12 mouse cellular contexts compared by ENCODE assay signal in genomic region chr2:156446489-156447035, GRCm38 (mm10). TPM values are rescaled to one million over a fixed set of nuclear protein-coding genes. Genes with fewer than 3 reads are reported as not detected.
DNase-seq lines count a peak whose midpoint lies in the region; ATAC-seq and TF ChIP-seq lines count a peak whose summit lies in the region.
"Had no signal": no experiment of that assay in that cellular context is flagged by ENCODE, and none has a peak within 500 bp of the region (broad histone marks: within the 10 kb centered on the region; RNA-seq: fewer than 3 reads in every experiment).

No protein-coding gene starts in this region.

- TF ChIP-seq CTCF in small intestine, adult 2 months (IDR thresholded peaks at IDR 0.05; ENCODE audit: extremely low read depth, insufficient read length, insufficient replicate concordance, low read depth, low read length): no peak

- DNase-seq in kidney, postnatal 4 days: no peak
- DNase-seq in intestine, embryonic 14.5 days (ENCODE audit: low spot score): no peak
- peak; percentile 76 to 84 for DNase-seq in lung, adult 18-20 months
- no peak for DNase-seq in embryo, embryonic 11 days
- DNase-seq: cerebellum, adult 8-10 months; heart, adult 2 months; heart, postnatal 14 days; right cerebral cortex, postnatal 4 days had no signal

- H3K9me3 ChIP-seq in kidney, embryonic 15.5 days (replicated peaks): no peaks in the 10 kb centered on the region
- H3K9me3 ChIP-seq in intestine, embryonic 14.5 days (ENCODE audit: control insufficient read depth, low read length): no peaks in the 10 kb centered on the region
- no peaks in the 10 kb centered on the region for H3K9me3 ChIP-seq in hindbrain, embryonic 12.5 days (replicated peaks)

- peaks cover 5% of the 10 kb centered on the region for H3K36me3 ChIP-seq in kidney, embryonic 15.5 days
- no peaks in the 10 kb centered on the region; the same call in 1 of the 2 replicates for H3K36me3 ChIP-seq in intestine, embryonic 14.5 days (ENCODE audit: control insufficient read depth, insufficient read depth, low read length)
- no peaks in the 10 kb centered on the region for H3K36me3 ChIP-seq in small intestine, adult 2 months (ENCODE audit: control insufficient read depth, insufficient read depth, low read length)
- peaks cover 10% of the 10 kb centered on the region for H3K36me3 ChIP-seq in hindbrain, embryonic 12.5 days

- H3K9ac ChIP-seq in kidney, embryonic 15.5 days: no peak overlapping the region
- no peak overlapping the region for H3K9ac ChIP-seq in intestine, embryonic 14.5 days (ENCODE audit: low read length)
- H3K9ac ChIP-seq in hindbrain, embryonic 12.5 days: no peak overlapping the region

- peak overlapping the region; percentile 65 for H3K27ac ChIP-seq in kidney, embryonic 15.5 days
- H3K27ac ChIP-seq in intestine, embryonic 14.5 days (ENCODE audit: low read depth): peak overlapping the region; percentile 57; the same call in 1 of the 2 replicates
- H3K27ac ChIP-seq in small intestine, adult 2 months (ENCODE audit: insufficient read depth, low read depth, low read length): peak overlapping the region; percentile 83
- H3K27ac ChIP-seq in hindbrain, embryonic 12.5 days: no peak overlapping the region
- H3K27ac ChIP-seq: heart, adult 2 months had no signal

- H3K4me3 ChIP-seq in kidney, embryonic 15.5 days (replicated peaks): no peak overlapping the region
- H3K4me3 ChIP-seq in intestine, embryonic 14.5 days (ENCODE audit: low read depth, low read length): no peak overlapping the region
- H3K4me3 ChIP-seq in small intestine, adult 2 months (ENCODE audit: low read depth, low read length): no peak overlapping the region
- no peak overlapping the region for H3K4me3 ChIP-seq in hindbrain, embryonic 12.5 days
- H3K4me3 ChIP-seq: heart, adult 2 months had no signal

- H3K4me2 ChIP-seq in kidney, embryonic 15.5 days: no peak overlapping the region
- no peak overlapping the region for H3K4me2 ChIP-seq in intestine, embryonic 14.5 days (ENCODE audit: low read length)
- no peak overlapping the region for H3K4me2 ChIP-seq in hindbrain, embryonic 12.5 days (replicated peaks)
- H3K4me2 ChIP-seq: liver, embryonic 11.5 days had no signal

- no peak for ATAC-seq in kidney, embryonic 15.5 days (replicated peaks; ENCODE audit: low FRiP score)
- ATAC-seq in intestine, embryonic 14.5 days (replicated peaks; ENCODE audit: low FRiP score, low TSS enrichment, low read depth): no peak
- ATAC-seq in hindbrain, embryonic 12.5 days (ENCODE audit: low FRiP score): no peak

- no peak for TF ChIP-seq POLR2A in small intestine, adult 2 months (IDR thresholded peaks at IDR 0.05; ENCODE audit: low read depth, low read length)

- no peaks in the 10 kb centered on the region for H3K27me3 ChIP-seq in kidney, embryonic 15.5 days
- no peaks in the 10 kb centered on the region for H3K27me3 ChIP-seq in intestine, embryonic 14.5 days (replicated peaks; ENCODE audit: control insufficient read depth, insufficient read depth, low read length)
- no peaks in the 10 kb centered on the region for H3K27me3 ChIP-seq in small intestine, adult 2 months (ENCODE audit: control insufficient read depth, insufficient read depth, low read length)
- no peaks in the 10 kb centered on the region for H3K27me3 ChIP-seq in hindbrain, embryonic 12.5 days

- peaks cover 33% of the 10 kb centered on the region for H3K4me1 ChIP-seq in kidney, embryonic 15.5 days
- 0 out of 2 replicates have a peak, but pooled peaks cover 8% of the 10 kb centered on the region for H3K4me1 ChIP-seq in intestine, embryonic 14.5 days (replicated peaks; ENCODE audit: control insufficient read depth, insufficient read depth, low read length)
- H3K4me1 ChIP-seq in small intestine, adult 2 months (ENCODE audit: control insufficient read depth, insufficient read depth, insufficient read length, low read length): peaks cover 25% of the 10 kb centered on the region
- peaks cover 9% of the 10 kb centered on the region for H3K4me1 ChIP-seq in hindbrain, embryonic 12.5 days

- WGBS in kidney, embryonic 15.5 days: 78% methylated on average over 9 of the region's 9 CpGs
- 58% methylated on average over 9 of the region's 9 CpGs for WGBS in intestine, embryonic 14.5 days
- WGBS in small intestine, adult 2 months: 29% methylated on average over 9 of the region's 9 CpGs
- WGBS in hindbrain, embryonic 12.5 days: 82% methylated on average over 9 of the region's 9 CpGs

RNA-seq across cellular contexts. Expression of gene Epb41l1, which starts 25.9 kb away (rescaled TPM):
- 2.3 and 2.8 TPM in 2 replicates for polyA plus RNA-seq in kidney, embryonic 15.5 days (2015; fragmentation: Nextera tagmentation; extraction: Ambion mirVana)
- 4.2 and 4.4 TPM in 2 replicates for polyA plus RNA-seq in intestine, embryonic 14.5 days (2014; fragmentation: Nextera tagmentation; extraction: Ambion mirVana)
- 11.8 and 14.0 TPM in 2 replicates for polyA plus RNA-seq in small intestine, adult 2 months (2012; rRNA removed)
- polyA plus RNA-seq in hindbrain, embryonic 12.5 days (2016; fragmentation: Nextera tagmentation; extraction: Ambion mirVana): 6.1 and 7.1 TPM in 2 replicates

Comparison
In these comparisons a context has a peak if more than half of its experiments do, and no peak if none do; other contexts are left out.
1. DNase-seq: peak in lung, adult 18-20 months (2 of 2); none in kidney, postnatal 4 days (0 of 2), intestine, embryonic 14.5 days (single experiment) and embryo, embryonic 11 days (single experiment).